Mouse (Mus musculus): Measurements from ENCODE around the gene Med4. TPM values are rescaled to one million over a fixed set of nuclear protein-coding genes. Genes with fewer than 3 reads are reported as not detected.

Med4 gene
- polyA plus RNA-seq, 1 experiment from 2014 or later = 75.4 TPM

DNA sequence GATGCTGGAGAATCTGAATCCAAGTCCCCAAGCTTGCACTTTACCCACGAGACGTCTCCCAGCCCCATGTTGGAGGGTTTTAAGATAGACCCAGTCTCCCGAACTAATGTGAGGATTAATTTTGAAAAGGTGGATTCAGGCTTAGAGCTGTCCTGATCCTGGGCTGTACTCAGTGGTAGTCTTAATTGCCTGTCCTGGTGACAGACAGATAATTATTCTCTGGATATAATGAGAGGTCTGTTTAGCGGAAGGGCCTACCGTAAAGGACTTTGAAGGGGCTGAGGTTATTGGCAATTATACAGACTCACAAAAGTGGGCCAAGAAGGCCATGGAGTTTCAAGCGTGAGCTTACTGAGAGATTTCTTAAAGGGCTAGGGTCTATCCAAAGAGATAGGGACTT lies 34.0 kb downstream of the Med4 start:
- WGBS = 76% methylated on average over 6 of the region's 6 CpGs

DNA sequence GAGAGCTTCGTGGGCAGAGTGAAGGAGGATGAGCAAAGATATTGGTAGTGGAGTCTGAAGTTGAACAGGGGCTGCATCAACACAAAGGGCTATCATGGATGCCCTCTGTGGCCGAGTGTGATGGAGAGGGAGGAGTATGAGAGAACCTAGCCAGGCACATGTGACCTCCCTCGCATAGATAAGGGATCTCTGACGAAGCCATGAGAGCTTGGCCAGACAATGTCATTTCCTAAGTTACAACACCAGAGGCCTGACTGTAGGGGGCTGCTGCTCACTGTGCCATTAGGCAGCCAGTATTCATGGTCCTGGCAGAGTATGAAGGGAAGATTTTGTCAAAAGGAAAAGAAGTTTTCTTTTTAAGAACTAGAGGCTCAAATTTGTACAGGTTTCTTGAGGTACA lies 37.2 kb downstream of the Med4 start:
- DNase-seq (ENCODE audit: low spot score) = no peak
- no peaks in the 10 kb centered on the region for H3K36me3 ChIP-seq (ENCODE audit: control insufficient read depth, insufficient read depth, low read length)
- peaks cover 3% of the 10 kb centered on the region for H3K4me1 ChIP-seq (replicated peaks; ENCODE audit: control insufficient read depth, insufficient read depth, low read length)
- no peak for ATAC-seq (replicated peaks; ENCODE audit: low FRiP score)
- no peak overlapping the region for H3K4me2 ChIP-seq
- H3K9me3 ChIP-seq (ENCODE audit: control insufficient read depth, low read length) = no peaks in the 10 kb centered on the region
- no peak overlapping the region for H3K27ac ChIP-seq (ENCODE audit: low read depth, low read length)
- H3K27me3 ChIP-seq (replicated peaks; ENCODE audit: control insufficient read depth, insufficient read depth, low read length) = no peaks in the 10 kb centered on the region
- 37% methylated on average over 4 of the region's 4 CpGs for WGBS
- no peak overlapping the region for H3K4me3 ChIP-seq (ENCODE audit: low read depth, low read length)
- no peak overlapping the region for H3K9ac ChIP-seq (ENCODE audit: low read depth, low read length)

More for the DNA sequence above, 34.0 kb downstream of the Med4 start:
- Histone ChIP-seq H3K9me3 (ENCODE audit: control insufficient read depth, low read length) (no peaks in the 10 kb centered on the region), H3K9ac (ENCODE audit: low read depth, low read length) (no peak overlapping the region), H3K36me3 (ENCODE audit: control insufficient read depth, insufficient read depth, low read length) (no peaks in the 10 kb centered on the region), H3K4me1 (replicated peaks; ENCODE audit: control insufficient read depth, insufficient read depth, low read length) (no peaks in the 10 kb centered on the region), H3K27me3 (replicated peaks; ENCODE audit: control insufficient read depth, insufficient read depth, low read length) (no peaks in the 10 kb centered on the region), H3K4me3 (ENCODE audit: low read depth, low read length) (no peak overlapping the region), H3K4me2 (no peak overlapping the region), H3K27ac (ENCODE audit: low read depth, low read length) (no peak overlapping the region)
- ATAC-seq (replicated peaks; ENCODE audit: low FRiP score) (no peak), DNase-seq (ENCODE audit: low spot score) (no peak)

DNA sequence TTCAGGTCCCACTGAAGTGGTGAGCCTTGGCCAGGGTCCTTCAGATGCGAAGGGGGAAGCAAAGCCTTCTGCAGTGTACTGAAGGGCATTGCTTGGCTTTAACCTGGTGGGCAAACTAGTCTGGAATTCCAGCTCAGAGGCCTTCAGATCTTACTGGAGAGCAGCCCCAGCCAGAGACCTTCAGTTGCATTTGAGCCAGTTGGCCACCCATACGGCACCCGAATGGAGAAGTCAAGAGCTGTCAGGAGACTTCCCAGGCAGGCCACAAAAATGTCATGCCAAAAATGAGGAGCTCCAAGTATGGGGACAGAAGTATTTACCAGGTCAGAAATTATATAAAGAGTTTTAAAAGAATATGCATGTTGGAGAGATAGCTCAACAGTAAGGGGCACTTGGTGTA lies 38.2 kb downstream of the Med4 start, which contains the start of gene Nudt15:
Gene Nudt15, minus strand, starts transcription at position 192 of the 400 bp plus-strand sequence.
- H3K27ac ChIP-seq (ENCODE audit: low read depth, low read length) = no peak within 1 kb of the TSS
- no peak within 1 kb of the TSS for H3K4me3 ChIP-seq (ENCODE audit: low read depth, low read length)
- H3K36me3 ChIP-seq (ENCODE audit: control insufficient read depth, insufficient read depth, low read length) = no peaks in the 10 kb centered on the region
- WGBS = 78% methylated on average over 3 of the region's 3 CpGs
- no peak within 1 kb of the TSS for H3K4me2 ChIP-seq
- H3K27me3 ChIP-seq (replicated peaks; ENCODE audit: control insufficient read depth, insufficient read depth, low read length) = no peaks in the 10 kb centered on the region
- no peak for DNase-seq (ENCODE audit: low spot score)
- H3K9me3 ChIP-seq (ENCODE audit: control insufficient read depth, low read length) = no peaks in the 10 kb centered on the region
- H3K9ac ChIP-seq (ENCODE audit: low read depth, low read length) = no peak within 1 kb of the TSS
- peaks cover 7% of the 10 kb centered on the region for H3K4me1 ChIP-seq (replicated peaks; ENCODE audit: control insufficient read depth, insufficient read depth, low read length)
- no peak for ATAC-seq (replicated peaks; ENCODE audit: low FRiP score)

DNA sequence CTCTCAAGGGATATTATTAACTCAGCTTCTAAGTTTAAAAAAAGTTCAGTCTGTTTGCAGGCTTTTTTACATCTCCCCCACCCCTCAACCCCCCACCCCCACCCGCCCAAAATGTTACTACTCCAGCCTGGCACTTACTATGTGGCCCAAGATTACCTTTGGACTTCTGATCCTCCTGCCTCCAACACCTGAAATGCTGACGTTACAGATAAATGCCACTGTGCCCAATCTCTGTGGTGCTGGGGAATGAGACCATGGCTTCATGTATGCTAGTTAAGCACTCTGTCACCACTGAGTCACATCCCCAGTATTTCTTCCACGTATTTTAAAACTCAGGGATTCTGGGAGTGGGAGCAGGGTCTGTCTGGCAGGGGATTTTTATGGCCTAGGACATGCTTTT lies 40.5 kb downstream of the Med4 start:
- Histone ChIP-seq H3K4me1 (replicated peaks; ENCODE audit: control insufficient read depth, insufficient read depth, low read length) (peaks cover 13% of the 10 kb centered on the region), H3K9me3 (ENCODE audit: control insufficient read depth, low read length) (no peaks in the 10 kb centered on the region), H3K27me3 (replicated peaks; ENCODE audit: control insufficient read depth, insufficient read depth, low read length) (no peaks in the 10 kb centered on the region), H3K36me3 (ENCODE audit: control insufficient read depth, insufficient read depth, low read length) (no peaks in the 10 kb centered on the region), H3K9ac (ENCODE audit: low read depth, low read length) (no peak overlapping the region), H3K4me3 (ENCODE audit: low read depth, low read length) (no peak overlapping the region), H3K4me2 (no peak overlapping the region), H3K27ac (ENCODE audit: low read depth, low read length) (no peak overlapping the region)
- DNase-seq (ENCODE audit: low spot score) (no peak), ATAC-seq (replicated peaks; ENCODE audit: low FRiP score) (no peak)
- WGBS = 60% methylated on average over 3 of the region's 3 CpGs

DNA sequence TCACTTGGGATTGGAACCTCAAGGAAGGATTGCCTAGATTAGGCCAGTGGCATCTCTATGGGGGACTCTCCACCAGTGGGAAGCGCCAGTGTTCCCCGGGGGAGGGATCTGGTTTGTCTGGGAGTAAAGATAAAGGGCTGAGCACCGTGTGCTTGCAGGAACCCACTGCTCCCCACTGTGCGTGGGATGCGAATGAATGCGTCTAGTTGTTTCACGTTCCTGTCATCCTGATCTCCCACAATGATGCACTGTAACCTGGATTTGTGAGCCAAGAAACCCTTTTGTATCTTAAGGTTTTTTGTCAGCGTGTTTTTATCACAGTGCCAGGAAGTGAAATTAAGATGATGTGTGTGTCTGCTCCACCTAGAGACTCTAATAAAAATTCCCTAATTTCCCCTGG lies 40.9 kb downstream of the Med4 start:
- no peak overlapping the region for H3K4me2 ChIP-seq
- H3K9ac ChIP-seq (ENCODE audit: low read depth, low read length) = no peak overlapping the region
- no peaks in the 10 kb centered on the region for H3K9me3 ChIP-seq (ENCODE audit: control insufficient read depth, low read length)
- H3K4me3 ChIP-seq (ENCODE audit: low read depth, low read length) = no peak overlapping the region
- peaks cover 13% of the 10 kb centered on the region for H3K4me1 ChIP-seq (replicated peaks; ENCODE audit: control insufficient read depth, insufficient read depth, low read length)
- no peaks in the 10 kb centered on the region for H3K36me3 ChIP-seq (ENCODE audit: control insufficient read depth, insufficient read depth, low read length)
- H3K27me3 ChIP-seq (replicated peaks; ENCODE audit: control insufficient read depth, insufficient read depth, low read length) = no peaks in the 10 kb centered on the region
- DNase-seq (ENCODE audit: low spot score) (no peak), ATAC-seq (replicated peaks; ENCODE audit: low FRiP score) (no peak)
- no peak overlapping the region for H3K27ac ChIP-seq (ENCODE audit: low read depth, low read length)
- 48% methylated on average over 8 of the region's 8 CpGs for WGBS

DNA sequence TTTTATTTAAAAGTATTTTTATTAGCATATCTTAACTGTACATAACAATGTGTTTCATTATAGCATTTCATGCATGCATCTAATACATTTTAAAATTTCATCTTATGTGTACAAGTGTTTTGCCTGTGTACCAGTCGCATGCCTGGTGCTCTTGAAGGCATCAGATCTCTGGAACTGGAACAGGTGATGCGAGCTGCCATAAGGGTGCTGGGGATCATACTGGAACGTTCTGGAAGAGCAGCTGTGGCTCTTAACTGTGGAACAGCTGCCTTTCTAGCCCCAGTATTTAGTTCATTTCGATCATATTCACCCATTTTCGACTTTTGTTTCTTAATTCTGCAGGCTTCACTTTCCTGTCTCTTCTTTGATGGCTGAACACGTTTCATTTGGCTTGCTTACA lies 41.3 kb downstream of the Med4 start:
- Histone ChIP-seq H3K4me3 (ENCODE audit: low read depth, low read length) (no peak overlapping the region), H3K27me3 (replicated peaks; ENCODE audit: control insufficient read depth, insufficient read depth, low read length) (no peaks in the 10 kb centered on the region), H3K4me1 (replicated peaks; ENCODE audit: control insufficient read depth, insufficient read depth, low read length) (peaks cover 13% of the 10 kb centered on the region), H3K4me2 (no peak overlapping the region), H3K27ac (ENCODE audit: low read depth, low read length) (no peak overlapping the region), H3K9me3 (ENCODE audit: control insufficient read depth, low read length) (no peaks in the 10 kb centered on the region), H3K9ac (ENCODE audit: low read depth, low read length) (no peak overlapping the region), H3K36me3 (ENCODE audit: control insufficient read depth, insufficient read depth, low read length) (no peaks in the 10 kb centered on the region)
- DNase-seq (ENCODE audit: low spot score) (no peak), ATAC-seq (replicated peaks; ENCODE audit: low FRiP score) (no peak)
- WGBS = 79% methylated on average over 6 of the region's 6 CpGs

DNA sequence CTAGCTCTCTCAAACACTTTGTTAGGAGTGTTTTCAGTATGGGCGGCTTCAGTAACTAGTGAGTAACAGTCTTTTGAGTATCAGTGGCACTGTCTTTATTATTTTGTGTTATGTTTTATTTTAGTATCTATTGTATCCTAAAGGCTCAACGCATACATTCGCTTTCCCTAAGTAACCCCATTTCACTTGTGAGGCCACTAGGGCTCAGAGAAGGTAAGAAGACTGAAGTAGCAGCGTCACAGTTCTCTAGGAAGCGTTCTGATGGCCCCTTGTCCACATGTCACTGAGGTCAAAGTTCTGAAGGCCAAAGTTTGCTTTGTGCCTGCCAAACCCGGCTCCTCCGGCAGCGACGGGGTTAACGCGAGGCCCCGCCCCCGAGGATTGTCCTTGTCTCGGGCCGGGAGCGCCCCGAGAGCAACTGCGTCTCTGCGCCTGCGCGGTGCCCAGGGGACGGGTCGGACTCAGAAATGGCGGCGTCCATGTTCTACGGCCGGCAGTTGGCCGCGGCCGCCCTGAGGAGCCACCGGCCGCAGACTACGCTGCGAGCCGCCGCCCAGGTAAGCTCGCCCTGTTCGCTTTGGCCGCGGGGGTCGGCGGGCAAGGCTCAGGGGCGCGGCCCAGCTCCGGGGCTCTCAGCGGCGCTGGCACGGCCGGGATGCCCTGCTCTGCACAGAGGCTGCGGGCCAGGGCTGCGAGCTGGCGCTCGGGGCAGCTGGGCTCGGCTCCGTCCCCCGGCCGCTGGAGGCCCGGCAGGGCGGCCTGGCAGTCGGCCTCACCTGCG lies 42.7 kb downstream of the Med4 start:
- peak overlapping the region; percentile 86 for H3K9ac ChIP-seq (ENCODE audit: low read depth, low read length)
- 4% methylated on average over 61 of the region's 61 CpGs for WGBS
- peaks cover 13% of the 10 kb centered on the region for H3K4me1 ChIP-seq (replicated peaks; ENCODE audit: control insufficient read depth, insufficient read depth, low read length)
- H3K4me3 ChIP-seq (ENCODE audit: low read depth, low read length) = peak overlapping the region; percentile 93
- DNase-seq (ENCODE audit: low spot score) = peak; percentile 95
- no peaks in the 10 kb centered on the region for H3K9me3 ChIP-seq (ENCODE audit: control insufficient read depth, low read length)
- H3K27ac ChIP-seq (ENCODE audit: low read depth, low read length) = peak overlapping the region; percentile 62; the same call in 1 of the 2 replicates
- peak; percentile 92 for ATAC-seq (replicated peaks; ENCODE audit: low FRiP score)
- H3K36me3 ChIP-seq (ENCODE audit: control insufficient read depth, insufficient read depth, low read length) = no peaks in the 10 kb centered on the region
- H3K27me3 ChIP-seq (replicated peaks; ENCODE audit: control insufficient read depth, insufficient read depth, low read length) = no peaks in the 10 kb centered on the region
- peak overlapping the region; percentile 80 for H3K4me2 ChIP-seq

DNA sequence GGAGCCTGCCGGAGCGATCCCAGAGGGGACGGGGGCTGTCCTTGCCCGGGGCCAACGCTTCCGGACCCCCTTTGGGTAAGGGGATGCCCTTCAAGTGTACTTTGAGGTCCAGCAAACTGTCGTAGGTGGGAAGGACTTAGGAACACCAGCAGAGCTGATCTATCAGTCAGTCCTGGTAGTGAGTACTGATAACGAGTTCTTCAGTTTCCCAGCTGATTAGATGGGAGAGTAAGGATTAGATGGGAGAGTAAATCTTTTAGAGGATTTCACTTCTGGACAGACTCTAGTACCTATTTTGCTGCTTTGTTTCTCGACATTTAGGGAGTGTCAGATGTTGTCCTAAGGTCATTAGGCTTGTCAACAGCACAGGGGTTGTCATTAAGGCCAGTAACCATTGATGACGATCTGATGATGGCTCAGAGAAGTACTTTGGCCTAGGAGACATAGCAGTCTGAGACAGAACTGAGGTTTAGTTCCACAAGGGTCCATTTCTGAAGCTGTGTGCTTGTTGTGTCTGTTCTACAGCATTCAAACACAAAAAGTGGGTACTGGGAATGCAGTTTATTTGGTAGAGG lies 43.4 kb downstream of the Med4 start:
- Histone ChIP-seq H3K27ac (ENCODE audit: low read depth, low read length) (peak overlapping the region; percentile 62; the same call in 1 of the 2 replicates), H3K36me3 (ENCODE audit: control insufficient read depth, insufficient read depth, low read length) (no peaks in the 10 kb centered on the region), H3K27me3 (replicated peaks; ENCODE audit: control insufficient read depth, insufficient read depth, low read length) (no peaks in the 10 kb centered on the region), H3K4me3 (ENCODE audit: low read depth, low read length) (peak overlapping the region; percentile 93), H3K4me2 (peak overlapping the region; percentile 80), H3K9ac (ENCODE audit: low read depth, low read length) (peak overlapping the region; percentile 86), H3K4me1 (replicated peaks; ENCODE audit: control insufficient read depth, insufficient read depth, low read length) (peaks cover 13% of the 10 kb centered on the region), H3K9me3 (ENCODE audit: control insufficient read depth, low read length) (no peaks in the 10 kb centered on the region)
- DNase-seq (ENCODE audit: low spot score) (no peak), ATAC-seq (replicated peaks; ENCODE audit: low FRiP score) (peak; percentile 45)
- 1% methylated on average over 10 of the region's 10 CpGs for WGBS
